Mouse (Mus musculus) megakaryocyte, embryonic 14.5 days (primary cell): ENCODE results near the gene Fgf12. TPM values are rescaled to one million over a fixed set of nuclear protein-coding genes. Genes with fewer than 3 reads are reported as not detected.

Experiments
- H3K27me3 ChIP-seq: replicated peaks from 2 replicates; pipeline ENCODE3; 2012; ENCODE audit warnings: inconsistent platforms
- H3K36me3 ChIP-seq: replicated peaks from 2 replicates; pipeline ENCODE3; 2012; ENCODE audit warnings: low read length, inconsistent platforms, mixed read lengths
- H3K4me1 ChIP-seq: 2 replicates; pipeline ENCODE4 v1.6.1; 2012; ENCODE audit warnings: inconsistent platforms
- H3K4me3 ChIP-seq: replicated peaks from 2 replicates; pipeline ENCODE3; 2012; ENCODE audit warnings: moderate library complexity, mild to moderate bottlenecking, inconsistent platforms
- H3K9me3 ChIP-seq: 2 replicates; pipeline ENCODE4 v1.6.1; 2012; ENCODE audit warnings: inconsistent platforms
- FLI1 ChIP-seq: IDR thresholded peaks from 2 replicates; pipeline ENCODE4 v1.6.1; 2012; ENCODE audit warnings: low read length, inconsistent platforms, mixed read lengths
- GATA1 ChIP-seq: IDR thresholded peaks from 3 replicates; pipeline ENCODE4 v1.6.1; 2012; ENCODE audit warnings: mixed read lengths, low read length, inconsistent platforms, borderline replicate concordance
- polyA plus RNA-seq: library from polyadenylated mRNA; stranded (reverse); fragments of >175 nt; gene quantifications from 2 replicates; pipeline ENCODE4 v1.2.3, GENCODE M21; 2012; ENCODE audit warnings: low replicate concordance; ENCODE audit not compliant: insufficient read depth

Fgf12 gene
- polyA plus RNA-seq, 1 experiment: not detected

- no peaks in the 10 kb centered on the region for H3K27me3 ChIP-seq
- H3K4me1 ChIP-seq: no peaks in the 10 kb centered on the region
- H3K36me3 ChIP-seq: no peaks in the 10 kb centered on the region
- TF ChIP-seq FLI1 (no peak), GATA1 (no peak)
- H3K9me3 ChIP-seq: no peaks in the 10 kb centered on the region
- no peak overlapping the region for H3K4me3 ChIP-seq
Measured at GRCm38 (mm10) chr16:28289689-28290330, 463.1 kb downstream of the Fgf12 start.

- no peaks in the 10 kb centered on the region for H3K9me3 ChIP-seq
- no peaks in the 10 kb centered on the region for H3K4me1 ChIP-seq
- H3K27me3 ChIP-seq: no peaks in the 10 kb centered on the region
- TF ChIP-seq FLI1: no peak
- no peak for TF ChIP-seq GATA1
- H3K4me3 ChIP-seq: no peak overlapping the region
- no peaks in the 10 kb centered on the region for H3K36me3 ChIP-seq
Measured at GRCm38 (mm10) chr16:28257904-28258303, 495.0 kb downstream of the Fgf12 start.

- H3K4me1 ChIP-seq: no peaks in the 10 kb centered on the region
- H3K4me3 ChIP-seq: no peak overlapping the region
- H3K9me3 ChIP-seq: no peaks in the 10 kb centered on the region
- no peaks in the 10 kb centered on the region for H3K27me3 ChIP-seq
- no peaks in the 10 kb centered on the region for H3K36me3 ChIP-seq
- no peak for TF ChIP-seq GATA1
- no peak for TF ChIP-seq FLI1
Measured at GRCm38 (mm10) chr16:28254303-28254702, 498.6 kb downstream of the Fgf12 start.

- Histone ChIP-seq H3K9me3 (no peaks in the 10 kb centered on the region), H3K4me1 (no peaks in the 10 kb centered on the region), H3K36me3 (no peaks in the 10 kb centered on the region), H3K27me3 (no peaks in the 10 kb centered on the region), H3K4me3 (no peak overlapping the region)
- TF ChIP-seq GATA1: no peak
- no peak for TF ChIP-seq FLI1
Measured at GRCm38 (mm10) chr16:28251930-28252329, 500.9 kb downstream of the Fgf12 start.

GRCm38 (mm10) chr16:28242867-28243649, 509.8 kb downstream of the Fgf12 start:
- Histone ChIP-seq H3K36me3 (no peaks in the 10 kb centered on the region), H3K4me3 (no peak overlapping the region), H3K9me3 (no peaks in the 10 kb centered on the region), H3K27me3 (no peaks in the 10 kb centered on the region), H3K4me1 (no peaks in the 10 kb centered on the region)
- TF ChIP-seq GATA1: no peak
- TF ChIP-seq FLI1: no peak

- TF ChIP-seq FLI1: no peak
- TF ChIP-seq GATA1: no peak
- Histone ChIP-seq H3K4me1 (no peaks in the 10 kb centered on the region), H3K36me3 (no peaks in the 10 kb centered on the region), H3K27me3 (no peaks in the 10 kb centered on the region), H3K4me3 (no peak overlapping the region), H3K9me3 (no peaks in the 10 kb centered on the region)
Measured at GRCm38 (mm10) chr16:28239382-28239781, 513.5 kb downstream of the Fgf12 start.

- Histone ChIP-seq H3K27me3 (no peaks in the 10 kb centered on the region), H3K9me3 (no peaks in the 10 kb centered on the region), H3K36me3 (no peaks in the 10 kb centered on the region), H3K4me3 (no peak overlapping the region), H3K4me1 (no peaks in the 10 kb centered on the region)
- TF ChIP-seq FLI1 (no peak), GATA1 (no peak)
Measured at GRCm38 (mm10) chr16:28238019-28238868, 514.6 kb downstream of the Fgf12 start.

GRCm38 (mm10) chr16:28215930-28216329, 536.9 kb downstream of the Fgf12 start:
- Histone ChIP-seq H3K9me3 (no peaks in the 10 kb centered on the region), H3K36me3 (no peaks in the 10 kb centered on the region), H3K27me3 (no peaks in the 10 kb centered on the region), H3K4me3 (no peak overlapping the region), H3K4me1 (no peaks in the 10 kb centered on the region)
- TF ChIP-seq FLI1 (no peak), GATA1 (no peak)

- no peaks in the 10 kb centered on the region for H3K36me3 ChIP-seq
- H3K27me3 ChIP-seq: no peaks in the 10 kb centered on the region
- H3K9me3 ChIP-seq: no peaks in the 10 kb centered on the region
- H3K4me1 ChIP-seq: no peaks in the 10 kb centered on the region
- TF ChIP-seq FLI1 (no peak), GATA1 (no peak)
- no peak overlapping the region for H3K4me3 ChIP-seq
Measured at GRCm38 (mm10) chr16:28212411-28212810, 540.5 kb downstream of the Fgf12 start.
